Mouse (Mus musculus): ENCODE results near the gene BC049352. TPM values are rescaled to one million over a fixed set of nuclear protein-coding genes. Genes with fewer than 3 reads are reported as not detected.
A peak's percentile ranks its signal among the peaks of the same experiment; 100 is the strongest.

The BC049352 gene
- polyA plus RNA-seq, 1 experiment from 2014 or later, result not detected

- Histone ChIP-seq H3K4me2 (ENCODE audit: low read length) (no peak overlapping the region), H3K4me3 (ENCODE audit: low read depth, low read length) (no peak overlapping the region), H3K36me3 (ENCODE audit: control insufficient read depth, insufficient read depth, low read length) (no peaks in the 10 kb centered on the region), H3K9me3 (ENCODE audit: control insufficient read depth, low read length) (no peaks in the 10 kb centered on the region), H3K4me1 (replicated peaks; ENCODE audit: control insufficient read depth, insufficient read depth, low read length) (no peaks in the 10 kb centered on the region), H3K27me3 (replicated peaks; ENCODE audit: control insufficient read depth, insufficient read depth, low read length) (no peaks in the 10 kb centered on the region), H3K27ac (ENCODE audit: low read depth) (no peak overlapping the region), H3K9ac (ENCODE audit: low read length) (no peak overlapping the region)
- DNase-seq (ENCODE audit: low spot score), result no peak
- 83% methylated on average over 3 of the region's 3 CpGs for whole genome bisulfite sequencing
- no peak for ATAC-seq (replicated peaks; ENCODE audit: low FRiP score, low TSS enrichment, low read depth)
These were observed 37.8 kb downstream of the BC049352 start for GRCm38 (mm10) chr9:45219644-45220043.

- no peak for ATAC-seq (replicated peaks; ENCODE audit: low FRiP score, low TSS enrichment, low read depth)
- Histone ChIP-seq H3K4me2 (ENCODE audit: low read length) (no peak overlapping the region), H3K4me3 (ENCODE audit: low read depth, low read length) (no peak overlapping the region), H3K27ac (ENCODE audit: low read depth) (no peak overlapping the region), H3K9ac (ENCODE audit: low read length) (no peak overlapping the region), H3K4me1 (replicated peaks; ENCODE audit: control insufficient read depth, insufficient read depth, low read length) (no peaks in the 10 kb centered on the region), H3K27me3 (replicated peaks; ENCODE audit: control insufficient read depth, insufficient read depth, low read length) (no peaks in the 10 kb centered on the region), H3K36me3 (ENCODE audit: control insufficient read depth, insufficient read depth, low read length) (no peaks in the 10 kb centered on the region), H3K9me3 (ENCODE audit: control insufficient read depth, low read length) (no peaks in the 10 kb centered on the region)
- DNase-seq (ENCODE audit: low spot score), result peak; percentile 97
- WGBS, result 9% methylated on average over 6 of the region's 6 CpGs
These were observed 39.8 kb downstream of the BC049352 start for GRCm38 (mm10) chr9:45221567-45221966.

GRCm38 (mm10) chr9:45229359-45229758, 47.6 kb downstream of the BC049352 start:
- ATAC-seq (replicated peaks; ENCODE audit: low FRiP score, low TSS enrichment, low read depth), result no peak

GRCm38 (mm10) chr9:45235668-45236227, 53.9 kb downstream of the BC049352 start:
- H3K9ac ChIP-seq (ENCODE audit: low read length), result no peak overlapping the region
- H3K4me3 ChIP-seq (ENCODE audit: low read depth, low read length), result no peak overlapping the region
- DNase-seq (ENCODE audit: low spot score) (no peak), ATAC-seq (replicated peaks; ENCODE audit: low FRiP score, low TSS enrichment, low read depth) (no peak)
- no peak overlapping the region for H3K27ac ChIP-seq (ENCODE audit: low read depth)
- H3K27me3 ChIP-seq (replicated peaks; ENCODE audit: control insufficient read depth, insufficient read depth, low read length), result no peaks in the 10 kb centered on the region
- H3K4me1 ChIP-seq (replicated peaks; ENCODE audit: control insufficient read depth, insufficient read depth, low read length), result no peaks in the 10 kb centered on the region
- WGBS, result 59% methylated on average over 6 of the region's 6 CpGs
- H3K4me2 ChIP-seq (ENCODE audit: low read length), result no peak overlapping the region
- H3K9me3 ChIP-seq (ENCODE audit: control insufficient read depth, low read length), result no peaks in the 10 kb centered on the region
- H3K36me3 ChIP-seq (ENCODE audit: control insufficient read depth, insufficient read depth, low read length), result no peaks in the 10 kb centered on the region

More at GRCm38 (mm10) chr9:45229359-45229758, 47.6 kb downstream of the BC049352 start:
- WGBS, result 73% methylated on average over 8 of the region's 8 CpGs
- DNase-seq (ENCODE audit: low spot score), result no peak
- H3K4me2 ChIP-seq (ENCODE audit: low read length), result no peak overlapping the region
- no peak overlapping the region for H3K9ac ChIP-seq (ENCODE audit: low read length)
- H3K27me3 ChIP-seq (replicated peaks; ENCODE audit: control insufficient read depth, insufficient read depth, low read length), result no peaks in the 10 kb centered on the region
- no peak overlapping the region for H3K27ac ChIP-seq (ENCODE audit: low read depth)
- no peaks in the 10 kb centered on the region for H3K9me3 ChIP-seq (ENCODE audit: control insufficient read depth, low read length)
- no peak overlapping the region for H3K4me3 ChIP-seq (ENCODE audit: low read depth, low read length)
- H3K4me1 ChIP-seq (replicated peaks; ENCODE audit: control insufficient read depth, insufficient read depth, low read length), result no peaks in the 10 kb centered on the region
- no peaks in the 10 kb centered on the region for H3K36me3 ChIP-seq (ENCODE audit: control insufficient read depth, insufficient read depth, low read length)

- Histone ChIP-seq H3K36me3 (ENCODE audit: control insufficient read depth, insufficient read depth, low read length) (no peaks in the 10 kb centered on the region), H3K9ac (ENCODE audit: low read length) (no peak overlapping the region), H3K4me3 (ENCODE audit: low read depth, low read length) (no peak overlapping the region), H3K4me2 (ENCODE audit: low read length) (no peak overlapping the region), H3K27me3 (replicated peaks; ENCODE audit: control insufficient read depth, insufficient read depth, low read length) (no peaks in the 10 kb centered on the region), H3K9me3 (ENCODE audit: control insufficient read depth, low read length) (no peaks in the 10 kb centered on the region), H3K4me1 (replicated peaks; ENCODE audit: control insufficient read depth, insufficient read depth, low read length) (no peaks in the 10 kb centered on the region), H3K27ac (ENCODE audit: low read depth) (no peak overlapping the region)
- 61% methylated on average over 7 of the region's 7 CpGs for whole genome bisulfite sequencing
- ATAC-seq (replicated peaks; ENCODE audit: low FRiP score, low TSS enrichment, low read depth) (no peak), DNase-seq (ENCODE audit: low spot score) (no peak)
These were observed 54.9 kb downstream of the BC049352 start for GRCm38 (mm10) chr9:45236744-45237143.

- DNase-seq (ENCODE audit: low spot score) (no peak), ATAC-seq (replicated peaks; ENCODE audit: low FRiP score, low TSS enrichment, low read depth) (no peak)
- Histone ChIP-seq H3K4me2 (ENCODE audit: low read length) (no peak overlapping the region), H3K9me3 (ENCODE audit: control insufficient read depth, low read length) (no peaks in the 10 kb centered on the region), H3K36me3 (ENCODE audit: control insufficient read depth, insufficient read depth, low read length) (no peaks in the 10 kb centered on the region), H3K4me3 (ENCODE audit: low read depth, low read length) (no peak overlapping the region), H3K9ac (ENCODE audit: low read length) (no peak overlapping the region), H3K4me1 (replicated peaks; ENCODE audit: control insufficient read depth, insufficient read depth, low read length) (no peaks in the 10 kb centered on the region), H3K27me3 (replicated peaks; ENCODE audit: control insufficient read depth, insufficient read depth, low read length) (no peaks in the 10 kb centered on the region), H3K27ac (ENCODE audit: low read depth) (no peak overlapping the region)
- whole genome bisulfite sequencing, result 73% methylated on average over 5 of the region's 5 CpGs
These were observed 59.6 kb downstream of the BC049352 start for GRCm38 (mm10) chr9:45241397-45241796.

GRCm38 (mm10) chr9:45245432-45245831, 63.6 kb downstream of the BC049352 start:
- Histone ChIP-seq H3K9ac (ENCODE audit: low read length) (no peak overlapping the region), H3K27me3 (replicated peaks; ENCODE audit: control insufficient read depth, insufficient read depth, low read length) (no peaks in the 10 kb centered on the region), H3K4me1 (replicated peaks; ENCODE audit: control insufficient read depth, insufficient read depth, low read length) (no peaks in the 10 kb centered on the region), H3K36me3 (ENCODE audit: control insufficient read depth, insufficient read depth, low read length) (no peaks in the 10 kb centered on the region), H3K4me2 (ENCODE audit: low read length) (no peak overlapping the region), H3K4me3 (ENCODE audit: low read depth, low read length) (no peak overlapping the region), H3K27ac (ENCODE audit: low read depth) (no peak overlapping the region), H3K9me3 (ENCODE audit: control insufficient read depth, low read length) (no peaks in the 10 kb centered on the region)
- WGBS, result 82% methylated on average over 1 of the region's 1 CpGs
- no peak for DNase-seq (ENCODE audit: low spot score)
- no peak for ATAC-seq (replicated peaks; ENCODE audit: low FRiP score, low TSS enrichment, low read depth)

GRCm38 (mm10) chr9:45246060-45246459, 64.3 kb downstream of the BC049352 start:
- H3K9me3 ChIP-seq (ENCODE audit: control insufficient read depth, low read length), result no peaks in the 10 kb centered on the region
- no peaks in the 10 kb centered on the region for H3K36me3 ChIP-seq (ENCODE audit: control insufficient read depth, insufficient read depth, low read length)
- DNase-seq (ENCODE audit: low spot score) (no peak), ATAC-seq (replicated peaks; ENCODE audit: low FRiP score, low TSS enrichment, low read depth) (no peak)
- no peaks in the 10 kb centered on the region for H3K27me3 ChIP-seq (replicated peaks; ENCODE audit: control insufficient read depth, insufficient read depth, low read length)
- no peaks in the 10 kb centered on the region for H3K4me1 ChIP-seq (replicated peaks; ENCODE audit: control insufficient read depth, insufficient read depth, low read length)
- H3K4me3 ChIP-seq (ENCODE audit: low read depth, low read length), result no peak overlapping the region
- no peak overlapping the region for H3K27ac ChIP-seq (ENCODE audit: low read depth)
- no peak overlapping the region for H3K9ac ChIP-seq (ENCODE audit: low read length)
- no peak overlapping the region for H3K4me2 ChIP-seq (ENCODE audit: low read length)
- WGBS, result 90% methylated on average over 6 of the region's 6 CpGs

GRCm38 (mm10) chr9:45247536-45247935, 65.7 kb downstream of the BC049352 start:
- Histone ChIP-seq H3K27me3 (replicated peaks; ENCODE audit: control insufficient read depth, insufficient read depth, low read length) (no peaks in the 10 kb centered on the region), H3K4me2 (ENCODE audit: low read length) (no peak overlapping the region), H3K36me3 (ENCODE audit: control insufficient read depth, insufficient read depth, low read length) (no peaks in the 10 kb centered on the region), H3K9me3 (ENCODE audit: control insufficient read depth, low read length) (no peaks in the 10 kb centered on the region), H3K27ac (ENCODE audit: low read depth) (no peak overlapping the region), H3K4me3 (ENCODE audit: low read depth, low read length) (no peak overlapping the region), H3K4me1 (replicated peaks; ENCODE audit: control insufficient read depth, insufficient read depth, low read length) (no peaks in the 10 kb centered on the region), H3K9ac (ENCODE audit: low read length) (no peak overlapping the region)
- 61% methylated on average over 2 of the region's 2 CpGs for WGBS
- no peak for DNase-seq (ENCODE audit: low spot score)
- no peak for ATAC-seq (replicated peaks; ENCODE audit: low FRiP score, low TSS enrichment, low read depth)

All from intestine, embryonic 14.5 days (tissue).